Mouse (Mus musculus) cortical plate, adult 2 months (tissue): ENCODE data around the gene Mfsd6l.

Experiments used
- CTCF ChIP-seq: fragments of 200-500 bp; IDR thresholded peaks from 2 replicates; pipeline ENCODE4 v1.5.1; 2011; ENCODE audit warnings: mild to moderate bottlenecking, control low read depth, low read length; ENCODE audit not compliant: insufficient read depth; ENCODE audit errors: extremely low read depth
- POLR2A ChIP-seq: fragments of 200-500 bp; IDR thresholded peaks from 2 replicates; pipeline ENCODE4 v1.6.1; 2011; ENCODE audit warnings: mild to moderate bottlenecking, low read length, control low read depth; ENCODE audit not compliant: insufficient read depth; ENCODE audit errors: extremely low read depth

DNA sequence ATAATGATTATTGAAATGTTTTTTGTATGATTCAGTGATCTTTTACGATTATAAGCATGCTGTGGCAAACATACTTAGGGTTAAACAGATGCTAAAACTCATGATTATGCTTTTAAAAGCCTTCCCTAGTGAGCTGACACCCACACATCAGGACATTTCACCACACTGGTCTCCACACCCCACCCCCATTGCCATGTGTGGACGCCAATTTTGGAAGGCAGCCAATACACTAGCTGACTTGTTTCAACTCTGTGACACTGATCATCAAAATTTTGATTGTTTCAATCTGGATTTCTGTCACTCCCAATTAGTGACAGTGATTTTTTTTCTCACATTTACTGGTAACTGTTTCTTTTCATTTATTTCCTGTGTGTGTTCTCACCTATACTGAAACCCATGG, 8.5 kb upstream of the Mfsd6l start:
- TF ChIP-seq CTCF (no peak), POLR2A (no peak)
